Comparison of ENCODE assay signal across 10 mouse cellular contexts in the genomic region with DNA sequence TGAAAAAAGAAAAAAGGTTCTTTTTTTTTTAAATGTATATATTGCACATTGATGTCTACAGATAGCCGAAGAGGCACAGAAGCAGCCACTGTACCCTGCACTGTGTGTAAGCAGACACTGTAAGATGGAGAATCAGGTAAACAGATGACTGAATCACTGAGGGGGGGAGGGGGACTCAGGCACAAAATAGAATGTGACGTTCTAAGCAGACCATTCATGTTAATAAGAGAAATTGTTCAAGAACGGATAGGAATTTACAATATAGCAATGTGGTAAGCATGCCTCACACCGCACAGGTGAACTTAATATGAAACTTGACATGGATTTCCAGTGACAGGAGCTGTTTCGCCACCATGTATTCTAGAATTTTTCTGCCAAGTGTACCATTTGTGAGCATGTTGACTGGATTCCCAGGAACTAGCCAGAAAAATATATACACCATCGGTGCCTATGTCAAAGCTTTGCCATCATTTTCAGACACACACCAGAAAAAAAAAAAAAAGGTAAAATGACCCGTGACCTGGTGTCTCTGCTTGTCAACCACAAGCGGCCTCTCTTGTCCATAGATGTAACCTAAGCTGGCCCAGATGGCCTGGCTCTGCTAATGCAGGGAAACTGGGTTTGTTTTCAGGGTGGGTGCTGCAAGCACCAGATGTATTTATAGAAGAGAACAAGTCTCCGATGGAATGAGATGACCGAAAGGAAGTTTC. TPM values are rescaled to one million over a fixed set of nuclear protein-coding genes. Genes with fewer than 3 reads are reported as not detected.
DNase-seq lines count a peak whose midpoint lies in the region; ATAC-seq and TF ChIP-seq lines count a peak whose summit lies in the region.
"Had no signal": no experiment of that assay in that cellular context is flagged by ENCODE, and none has a peak within 500 bp of the region (broad histone marks: within the 10 kb centered on the region; RNA-seq: fewer than 3 reads in every experiment).

No protein-coding gene starts in this region.

- H3K36me3 ChIP-seq in heart, adult 2 months (ENCODE audit: control insufficient read depth, insufficient read depth, low read length) = peaks cover 2% of the 10 kb centered on the region
- H3K36me3 ChIP-seq in heart, embryonic 13.5 days = no peaks in the 10 kb centered on the region
- no peaks in the 10 kb centered on the region for H3K36me3 ChIP-seq in lung, embryonic 15.5 days
- no peaks in the 10 kb centered on the region for H3K36me3 ChIP-seq in stomach, embryonic 15.5 days
- H3K36me3 ChIP-seq: G1E had no signal

- H3K9ac ChIP-seq in heart, adult 2 months (ENCODE audit: low read depth, low read length) = peak overlapping the region; percentile 52
- H3K9ac ChIP-seq in heart, embryonic 13.5 days = peak overlapping the region; percentile 92
- H3K9ac ChIP-seq in lung, embryonic 15.5 days = no peak overlapping the region
- H3K9ac ChIP-seq in stomach, embryonic 15.5 days = no peak overlapping the region

- H3K4me1 ChIP-seq in heart, adult 2 months (ENCODE audit: control insufficient read depth, insufficient read depth, low read length) = peaks cover 3% of the 10 kb centered on the region
- peaks cover 6% of the 10 kb centered on the region; the same call in 1 of the 2 replicates for H3K4me1 ChIP-seq in brown adipose tissue, adult 24 weeks (ENCODE audit: control insufficient read depth, insufficient read depth, insufficient read length, low read length)
- peaks cover 28% of the 10 kb centered on the region for H3K4me1 ChIP-seq in heart, embryonic 13.5 days
- peaks cover 16% of the 10 kb centered on the region; the same call in 1 of the 2 replicates for H3K4me1 ChIP-seq in lung, embryonic 15.5 days
- H3K4me1 ChIP-seq in stomach, embryonic 15.5 days = no peaks in the 10 kb centered on the region

- H3K4me2 ChIP-seq in heart, embryonic 13.5 days = peak overlapping the region; percentile 90
- peak overlapping the region; percentile 98 for H3K4me2 ChIP-seq in lung, embryonic 15.5 days
- peak overlapping the region; percentile 96 for H3K4me2 ChIP-seq in stomach, embryonic 15.5 days

- no peak for ATAC-seq in heart, embryonic 13.5 days (ENCODE audit: extremely low read depth, insufficient number of reproducible peaks, low FRiP score, low TSS enrichment)
- ATAC-seq in lung, embryonic 15.5 days (ENCODE audit: borderline replicate concordance, extremely low read depth, low FRiP score, low TSS enrichment) = no peak
- ATAC-seq in stomach, embryonic 15.5 days (ENCODE audit: insufficient read depth, low FRiP score, low read depth) = no peak

- WGBS in heart, adult 2 months = 38% methylated on average over 10 of the region's 10 CpGs
- 57% methylated on average over 10 of the region's 10 CpGs for WGBS in heart, embryonic 13.5 days
- WGBS in lung, embryonic 15.5 days = 43% methylated on average over 10 of the region's 10 CpGs
- WGBS in stomach, embryonic 15.5 days = 46% methylated on average over 10 of the region's 10 CpGs

- no peak for TF ChIP-seq POLR2A in heart, adult 2 months (IDR thresholded peaks at IDR 0.05; ENCODE audit: insufficient read depth, low read depth, low read length)

- 0 out of 2 replicates have a peak, but pooled peaks cover 2% of the 10 kb centered on the region for H3K79me2 ChIP-seq in heart, adult 2 months (replicated peaks; ENCODE audit: control insufficient read depth, insufficient read depth, low read length)

- no peaks in the 10 kb centered on the region for H3K27me3 ChIP-seq in heart, adult 2 months (ENCODE audit: control insufficient read depth, insufficient read depth, low read length)
- no peaks in the 10 kb centered on the region for H3K27me3 ChIP-seq in heart, embryonic 13.5 days (replicated peaks)
- H3K27me3 ChIP-seq in lung, embryonic 15.5 days = no peaks in the 10 kb centered on the region
- H3K27me3 ChIP-seq in stomach, embryonic 15.5 days (replicated peaks) = no peaks in the 10 kb centered on the region

- TF ChIP-seq EP300 in heart, adult 2 months (IDR thresholded peaks at IDR 0.05; ENCODE audit: insufficient read depth, low read depth, low read length) = no peak

- no peak for TF ChIP-seq CTCF in heart, adult 2 months (IDR thresholded peaks at IDR 0.05)

- intact Hi-C loops in heart, adult 2 months (cut with DNase I) = loop anchor here (5.0 to 10.0 kb wide), 4 partner anchors 43 to 506 kb away; partner anchors contain the start of genes Ahr, Ankmy2, Bzw2 and D630036H23Rik
- intact Hi-C loops in heart, postnatal 14 days (cut with DNase I) = loop anchor here (5.0 to 10.0 kb wide), 3 partner anchors 43 to 516 kb away; no protein-coding TSS in a partner anchor

- H3K4me3 ChIP-seq in heart, adult 2 months = peak overlapping the region; percentile 97
- peak overlapping the region; percentile 98 for H3K4me3 ChIP-seq in brown adipose tissue, adult 24 weeks (ENCODE audit: insufficient read depth, low read depth, low read length)
- peak overlapping the region; percentile 98 for H3K4me3 ChIP-seq in heart, embryonic 13.5 days
- H3K4me3 ChIP-seq in lung, embryonic 15.5 days = peak overlapping the region; percentile 90
- peak overlapping the region; percentile 89 for H3K4me3 ChIP-seq in stomach, embryonic 15.5 days (replicated peaks)

- peak in 1 of 2 experiments; percentile 36 for DNase-seq in heart, adult 2 months
- DNase-seq in heart, postnatal 14 days = no peak
- no peak for DNase-seq in layer of hippocampus, adult 8-10 months (ENCODE audit: low spot score in 2 of 2)
- no peak for DNase-seq in layer of hippocampus, postnatal 25 days (ENCODE audit: extremely low spot score in 1 of 2, low spot score in 1 of 2)

- no peaks in the 10 kb centered on the region for H3K9me3 ChIP-seq in heart, embryonic 13.5 days
- H3K9me3 ChIP-seq in lung, embryonic 15.5 days = no peaks in the 10 kb centered on the region
- no peaks in the 10 kb centered on the region for H3K9me3 ChIP-seq in stomach, embryonic 15.5 days

- H3K27ac ChIP-seq in heart, adult 2 months = peak overlapping the region; percentile 93
- H3K27ac ChIP-seq in brown adipose tissue, adult 24 weeks (replicated peaks; ENCODE audit: low read depth, low read length) = peak overlapping the region; percentile 97
- H3K27ac ChIP-seq in heart, embryonic 13.5 days (replicated peaks) = peak overlapping the region; percentile 9; the same call in 1 of the 2 replicates
- H3K27ac ChIP-seq in lung, embryonic 15.5 days = peak overlapping the region; percentile 31
- H3K27ac ChIP-seq in stomach, embryonic 15.5 days = no peak overlapping the region

RNA-seq across cellular contexts. Expression of gene Tspan13, which starts 1.6 kb away (rescaled TPM):
- total RNA-seq in heart, adult 2 months (2021) = 10 to 100 TPM; 41.2 to 47.2 TPM
- polyA plus RNA-seq in heart, adult 2 months (2012; rRNA removed) = 61.1 and 73.0 TPM in 2 replicates
- total RNA-seq in heart, postnatal 14 days (2021) = 10 to 100 TPM; 73.1 TPM
- 20.6 and 41.0 TPM in 2 replicates for polyA plus RNA-seq in brown adipose tissue, adult 24 weeks (2012; ENCODE audit: insufficient read depth, insufficient read length, missing spikeins)
- polyA plus RNA-seq in heart, embryonic 13.5 days (2015; fragmentation: Nextera tagmentation; extraction: Ambion mirVana) = 59.6 and 61.8 TPM in 2 replicates
- polyA plus RNA-seq in lung, embryonic 15.5 days (2015; fragmentation: Nextera tagmentation; extraction: Ambion mirVana) = 122 and 131 TPM in 2 replicates
- 134 and 146 TPM in 2 replicates for polyA plus RNA-seq in stomach, embryonic 15.5 days (2015; fragmentation: Nextera tagmentation; extraction: Ambion mirVana)
- total RNA-seq in layer of hippocampus, adult 8-10 months (2022) = 100 to 1,000 TPM; 238 to 276 (median 249) TPM
- 100 to 1,000 TPM; 286 to 292 TPM for total RNA-seq in layer of hippocampus, postnatal 25 days (2021)
- total RNA-seq: G1E had no signal

RNA-seq across cellular contexts. Expression of gene Agr2, which starts 48.0 kb away (rescaled TPM):
- not detected for total RNA-seq in heart, adult 2 months (2021)
- 2.5 TPM in 1 of 2 replicates, not detected in the other for polyA plus RNA-seq in heart, adult 2 months (2012; rRNA removed)
- not detected for total RNA-seq in heart, postnatal 14 days (2021)
- polyA plus RNA-seq in brown adipose tissue, adult 24 weeks (2012; ENCODE audit: insufficient read depth, insufficient read length, missing spikeins) = not detected in 2 replicates
- polyA plus RNA-seq in heart, embryonic 13.5 days (2015; fragmentation: Nextera tagmentation; extraction: Ambion mirVana) = 0.32 and 0.65 TPM in 2 replicates
- polyA plus RNA-seq in lung, embryonic 15.5 days (2015; fragmentation: Nextera tagmentation; extraction: Ambion mirVana) = 2.6 and 3.2 TPM in 2 replicates
- 203 and 225 TPM in 2 replicates for polyA plus RNA-seq in stomach, embryonic 15.5 days (2015; fragmentation: Nextera tagmentation; extraction: Ambion mirVana)
- total RNA-seq in layer of hippocampus, adult 8-10 months (2022) = not detected
- not detected for total RNA-seq in layer of hippocampus, postnatal 25 days (2021)
- total RNA-seq: hematopoietic stem cell, adult 5-6 weeks had no signal
- polyA plus RNA-seq: G1E had no signal

Comparison
In these comparisons a context has a peak if more than half of its experiments do, and no peak if none do; other contexts are left out.
1. H3K9ac ChIP-seq: peak in heart, adult 2 months (single experiment) and heart, embryonic 13.5 days (single experiment); none in lung, embryonic 15.5 days (single experiment) and stomach, embryonic 15.5 days (single experiment).
2. RNA of gene Agr2, which starts 48.0 kb away (polyA plus RNA-seq): 203 to 225 TPM in stomach, embryonic 15.5 days; 2.6 to 3.2 TPM in lung, embryonic 15.5 days, 2.5 TPM in heart, adult 2 months, 0.32 to 0.65 TPM in heart, embryonic 13.5 days and not detected in brown adipose tissue, adult 24 weeks; every median in the first group is over 10 times any median in the second.
3. Peak in every context shown above with its lines, with median percentiles within 50 percentile points of each other: H3K4me3 ChIP-seq and H3K4me2 ChIP-seq.